Mouse (Mus musculus): ENCODE data around the gene Pet117. TPM values are rescaled to one million over a fixed set of nuclear protein-coding genes. Genes with fewer than 3 reads are reported as not detected.
"Not testable (repeated sequence)": the region's sequence is repeated elsewhere in the genome, so short reads cannot be mapped to it uniquely, and the experiment has no call there.

Gene Pet117
- polyA plus RNA-seq, 1 experiment from 2014 or later, result 2.3 TPM

DNA sequence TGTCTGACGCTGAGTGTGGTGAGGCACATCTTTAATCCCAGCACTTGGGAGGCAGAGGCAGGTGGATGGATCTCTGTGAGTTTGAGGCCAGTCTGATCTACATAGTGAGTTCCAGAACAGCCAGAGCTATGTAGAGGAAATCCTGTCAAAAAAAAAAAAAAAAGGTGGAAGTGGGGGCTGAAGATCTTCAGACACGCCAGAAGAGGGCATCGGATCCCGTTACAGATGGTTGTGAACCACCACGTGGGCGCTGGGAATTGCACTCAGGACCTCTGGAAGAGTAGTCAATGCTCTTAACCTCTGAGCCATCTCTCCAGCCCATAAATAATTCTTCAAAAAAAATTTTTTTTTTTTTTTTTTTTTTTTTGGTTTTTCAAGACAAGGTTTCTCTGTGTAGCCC lies 30.6 kb upstream of the Pet117 start:
- H3K36me3 ChIP-seq (replicated peaks); H3K4me3 ChIP-seq (replicated peaks); H3K27ac ChIP-seq; H3K9ac ChIP-seq; H3K9me3 ChIP-seq; H3K4me2 ChIP-seq; H3K4me1 ChIP-seq; ATAC-seq (ENCODE audit: low FRiP score): not testable (repeated sequence)
- WGBS, result 71% methylated on average over 6 of the region's 6 CpGs
- H3K27me3 ChIP-seq, result peaks cover 35% of the 10 kb centered on the region

- Histone ChIP-seq H3K9ac (no peak overlapping the region), H3K4me3 (replicated peaks) (no peak overlapping the region), H3K36me3 (replicated peaks) (no peaks in the 10 kb centered on the region), H3K27me3 (no peaks in the 10 kb centered on the region), H3K4me1 (no peaks in the 10 kb centered on the region), H3K9me3 (no peaks in the 10 kb centered on the region), H3K27ac (no peak overlapping the region), H3K4me2 (no peak overlapping the region)
- 82% methylated on average over 4 of the region's 4 CpGs for WGBS
- ATAC-seq (ENCODE audit: low FRiP score), result no peak
Observed at GRCm38 (mm10) chr2:144343158-144343557, 25.6 kb upstream of the Pet117 start.

DNA sequence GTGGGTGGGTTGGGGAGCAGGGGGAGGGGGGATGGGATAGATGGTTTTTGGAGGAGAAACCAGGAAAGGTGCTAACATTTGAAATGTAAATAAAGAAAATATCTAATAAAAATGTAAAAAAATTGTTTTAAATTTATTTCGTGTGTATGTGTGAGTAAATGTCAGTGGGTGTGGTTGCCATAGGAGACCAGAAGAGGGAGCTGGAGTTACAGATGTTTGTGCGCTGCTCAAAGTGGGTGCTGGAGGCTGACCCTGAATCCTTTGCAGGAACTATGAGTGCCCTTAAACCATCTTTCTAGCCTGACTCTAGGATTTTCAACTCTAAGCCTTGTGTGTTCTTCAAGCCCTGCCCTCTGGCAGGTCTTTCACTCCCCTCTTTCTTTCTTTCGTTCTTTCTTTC lies 20.3 kb upstream of the Pet117 start:
- Histone ChIP-seq H3K36me3 (replicated peaks) (no peaks in the 10 kb centered on the region), H3K9me3 (no peaks in the 10 kb centered on the region), H3K9ac (no peak overlapping the region), H3K27me3 (no peaks in the 10 kb centered on the region), H3K4me1 (no peaks in the 10 kb centered on the region), H3K27ac (no peak overlapping the region), H3K4me3 (replicated peaks) (no peak overlapping the region), H3K4me2 (no peak overlapping the region)
- no peak for ATAC-seq (ENCODE audit: low FRiP score)
- 68% methylated on average over 3 of the region's 3 CpGs for WGBS

GRCm38 (mm10) chr2:144352843-144353242 lies 16.0 kb upstream of the Pet117 start:
- Histone ChIP-seq H3K36me3 (replicated peaks) (no peaks in the 10 kb centered on the region), H3K9ac (no peak overlapping the region), H3K4me2 (no peak overlapping the region), H3K27me3 (no peaks in the 10 kb centered on the region; the same call in 1 of the 2 replicates), H3K4me3 (replicated peaks) (no peak overlapping the region), H3K9me3 (no peaks in the 10 kb centered on the region), H3K4me1 (no peaks in the 10 kb centered on the region), H3K27ac (no peak overlapping the region)
- 87% methylated on average over 11 of the region's 11 CpGs for WGBS
- no peak for ATAC-seq (ENCODE audit: low FRiP score)

- H3K9me3 ChIP-seq, result no peaks in the 10 kb centered on the region
- H3K4me1 ChIP-seq, result peaks cover 20% of the 10 kb centered on the region
- WGBS, result under 1% methylated on average over 39 of the region's 43 CpGs
- peak overlapping the region; percentile 81 for H3K9ac ChIP-seq
- ATAC-seq (ENCODE audit: low FRiP score), result peak; percentile 93
- no peaks in the 10 kb centered on the region for H3K27me3 ChIP-seq
- peak overlapping the region; percentile 93 for H3K27ac ChIP-seq
- peaks cover 12% of the 10 kb centered on the region for H3K36me3 ChIP-seq (replicated peaks)
- H3K4me2 ChIP-seq, result peak overlapping the region; percentile 62
- H3K4me3 ChIP-seq (replicated peaks), result peak overlapping the region; percentile 78
Observed at GRCm38 (mm10) chr2:144369020-144369421, 225 bp downstream of the Pet117 start.

DNA sequence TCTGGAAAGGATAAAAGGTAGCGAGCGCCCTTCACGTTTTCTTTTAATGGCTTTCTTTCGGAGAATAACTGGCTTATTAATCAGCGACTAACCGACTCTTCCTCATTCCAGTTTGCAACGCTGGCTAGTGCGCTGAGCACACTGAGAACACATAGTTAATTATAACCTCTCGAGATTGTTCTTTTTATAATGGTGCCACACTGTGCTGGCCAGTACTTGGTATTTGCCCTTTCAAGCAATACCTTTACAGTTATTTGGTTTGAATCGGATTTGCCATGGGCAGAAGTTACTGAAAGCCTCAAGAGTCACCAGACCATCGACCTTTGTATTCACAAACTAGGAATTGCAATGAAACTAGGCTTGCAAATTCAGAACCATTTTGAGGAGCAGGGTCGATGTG lies 715 bp downstream of the Pet117 start:
- Histone ChIP-seq H3K36me3 (replicated peaks) (peaks cover 16% of the 10 kb centered on the region), H3K4me1 (peaks cover 20% of the 10 kb centered on the region), H3K9me3 (no peaks in the 10 kb centered on the region), H3K27me3 (no peaks in the 10 kb centered on the region), H3K27ac (peak overlapping the region; percentile 93), H3K9ac (peak overlapping the region; percentile 81), H3K4me3 (replicated peaks) (peak overlapping the region; percentile 78), H3K4me2 (peak overlapping the region; percentile 62)
- peak; percentile 59; the same call in 1 of the 2 replicates for ATAC-seq (ENCODE audit: low FRiP score)
- 2% methylated on average over 12 of the region's 12 CpGs for WGBS

- H3K36me3 ChIP-seq (replicated peaks), result peaks cover 37% of the 10 kb centered on the region
- H3K9me3 ChIP-seq, result no peaks in the 10 kb centered on the region
- H3K27ac ChIP-seq, result no peak overlapping the region
- no peak overlapping the region for H3K9ac ChIP-seq
- no peak overlapping the region for H3K4me3 ChIP-seq (replicated peaks)
- peaks cover 20% of the 10 kb centered on the region for H3K4me1 ChIP-seq
- no peak overlapping the region for H3K4me2 ChIP-seq
- H3K27me3 ChIP-seq, result no peaks in the 10 kb centered on the region
- ATAC-seq (ENCODE audit: low FRiP score), result no peak
- WGBS, result 89% methylated on average over 4 of the region's 4 CpGs
Observed at GRCm38 (mm10) chr2:144371566-144371965, 2.8 kb downstream of the Pet117 start.

DNA sequence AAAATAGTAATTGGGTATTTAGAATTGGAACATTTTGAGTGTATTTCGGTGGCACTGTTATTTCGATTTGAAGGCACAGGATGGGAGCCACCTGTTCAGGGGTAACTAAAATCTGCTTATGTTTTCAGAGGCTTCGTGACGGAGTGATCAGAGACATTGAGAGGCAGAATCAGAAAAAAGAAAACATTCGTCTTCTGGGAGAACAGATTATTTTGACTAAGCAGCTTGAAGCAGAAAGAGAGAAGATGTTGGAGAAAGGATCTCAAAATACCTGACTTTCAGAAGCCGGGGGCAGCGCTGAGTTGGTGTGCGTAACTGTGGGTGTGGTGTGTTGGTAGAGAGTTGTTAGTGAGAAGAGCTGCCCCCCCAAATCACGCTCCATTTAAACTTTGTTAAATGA lies 4.3 kb downstream of the Pet117 start:
- Histone ChIP-seq H3K27me3 (no peaks in the 10 kb centered on the region), H3K36me3 (replicated peaks) (peaks cover 50% of the 10 kb centered on the region), H3K9ac (no peak overlapping the region), H3K9me3 (no peaks in the 10 kb centered on the region), H3K27ac (no peak overlapping the region), H3K4me1 (peaks cover 18% of the 10 kb centered on the region), H3K4me2 (no peak overlapping the region), H3K4me3 (replicated peaks) (no peak overlapping the region)
- 97% methylated on average over 9 of the region's 9 CpGs for WGBS
- no peak for ATAC-seq (ENCODE audit: low FRiP score)

DNA sequence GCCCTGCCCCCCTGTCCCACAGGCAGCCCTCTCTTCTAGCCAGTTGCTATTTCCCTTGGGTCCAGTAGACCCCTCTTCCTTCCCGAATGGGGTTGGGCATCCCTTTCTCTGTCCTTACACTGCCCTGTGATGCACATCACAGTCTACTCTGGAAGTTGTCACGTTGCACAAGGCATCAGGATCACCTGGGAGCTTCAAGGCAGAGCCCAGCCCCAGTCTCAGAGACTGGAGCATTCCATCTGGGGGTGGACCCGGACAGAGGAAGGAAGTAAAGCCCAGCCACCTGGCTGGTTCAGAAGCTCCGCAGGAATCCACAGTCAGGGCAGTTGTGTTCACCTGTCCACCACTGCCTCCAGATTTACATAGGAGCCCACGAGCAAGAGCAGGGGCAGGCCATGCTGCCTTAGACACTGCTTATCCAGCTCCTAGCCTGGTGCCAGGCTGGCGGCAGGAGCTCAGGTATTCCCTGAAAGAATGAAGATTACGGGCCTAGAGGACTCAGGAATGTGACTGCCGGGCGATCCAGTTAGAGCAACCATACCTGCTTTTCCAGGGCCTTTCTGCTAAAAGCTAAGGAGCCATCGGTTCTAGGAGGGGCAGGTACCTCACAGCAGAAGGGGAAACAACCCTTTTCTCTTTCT lies 6.4 kb downstream of the Pet117 start:
- Histone ChIP-seq H3K27ac (no peak overlapping the region), H3K9ac (no peak overlapping the region), H3K27me3 (no peaks in the 10 kb centered on the region), H3K36me3 (replicated peaks) (peaks cover 72% of the 10 kb centered on the region), H3K4me3 (replicated peaks) (no peak overlapping the region), H3K4me2 (no peak overlapping the region), H3K4me1 (peaks cover 7% of the 10 kb centered on the region), H3K9me3 (no peaks in the 10 kb centered on the region)
- 91% methylated on average over 10 of the region's 10 CpGs for WGBS
- no peak for ATAC-seq (ENCODE audit: low FRiP score)

- H3K4me2 ChIP-seq, result no peak overlapping the region
- no peak overlapping the region for H3K9ac ChIP-seq
- no peak for ATAC-seq (ENCODE audit: low FRiP score)
- no peak overlapping the region for H3K27ac ChIP-seq
- H3K4me3 ChIP-seq (replicated peaks), result no peak overlapping the region
- H3K36me3 ChIP-seq (replicated peaks), result peaks cover 90% of the 10 kb centered on the region
- H3K4me1 ChIP-seq, result no peaks in the 10 kb centered on the region
- WGBS, result 88% methylated on average over 3 of the region's 3 CpGs
- no peaks in the 10 kb centered on the region for H3K27me3 ChIP-seq
- no peaks in the 10 kb centered on the region for H3K9me3 ChIP-seq
Observed at GRCm38 (mm10) chr2:144381293-144381692, 12.5 kb downstream of the Pet117 start.

- Histone ChIP-seq H3K36me3 (replicated peaks) (peaks cover 88% of the 10 kb centered on the region), H3K4me3 (replicated peaks) (no peak overlapping the region), H3K9ac (no peak overlapping the region), H3K27me3 (no peaks in the 10 kb centered on the region), H3K4me1 (no peaks in the 10 kb centered on the region), H3K9me3 (no peaks in the 10 kb centered on the region), H3K4me2 (no peak overlapping the region), H3K27ac (no peak overlapping the region)
- ATAC-seq (ENCODE audit: low FRiP score), result no peak
- 92% methylated on average over 4 of the region's 4 CpGs for WGBS
Observed at GRCm38 (mm10) chr2:144381741-144382140, 12.9 kb downstream of the Pet117 start.

DNA sequence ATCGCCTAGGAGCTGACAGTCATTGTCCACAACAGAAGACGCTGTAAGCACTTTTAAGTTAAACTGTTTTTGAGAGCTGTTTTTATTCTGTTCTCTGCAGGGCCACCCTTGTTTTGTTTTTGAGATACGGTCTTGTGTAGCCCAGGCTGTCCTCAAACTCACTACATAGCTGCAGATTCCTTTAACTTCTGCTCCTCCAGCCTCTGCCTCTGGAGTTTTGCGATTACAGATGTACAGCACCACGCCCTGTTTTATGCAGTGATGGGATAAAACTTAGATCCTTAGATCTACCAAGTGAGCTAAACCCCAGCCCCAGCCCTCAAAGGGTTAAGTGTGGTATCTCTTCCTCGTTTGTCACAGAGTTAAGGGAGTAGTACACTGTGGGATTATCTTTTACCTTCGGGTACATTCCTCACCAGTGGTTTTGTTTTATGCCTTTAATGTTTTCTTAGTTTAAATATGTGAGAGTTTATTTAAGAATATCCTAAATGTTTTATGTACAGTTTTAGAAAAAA lies 13.9 kb downstream of the Pet117 start:
- Histone ChIP-seq H3K9ac (no peak overlapping the region), H3K4me3 (replicated peaks) (no peak overlapping the region), H3K36me3 (replicated peaks) (peaks cover 82% of the 10 kb centered on the region), H3K9me3 (no peaks in the 10 kb centered on the region), H3K4me2 (no peak overlapping the region), H3K4me1 (no peaks in the 10 kb centered on the region), H3K27me3 (no peaks in the 10 kb centered on the region), H3K27ac (no peak overlapping the region)
- ATAC-seq (ENCODE audit: low FRiP score), result no peak
- WGBS, result 85% methylated on average over 7 of the region's 7 CpGs

DNA sequence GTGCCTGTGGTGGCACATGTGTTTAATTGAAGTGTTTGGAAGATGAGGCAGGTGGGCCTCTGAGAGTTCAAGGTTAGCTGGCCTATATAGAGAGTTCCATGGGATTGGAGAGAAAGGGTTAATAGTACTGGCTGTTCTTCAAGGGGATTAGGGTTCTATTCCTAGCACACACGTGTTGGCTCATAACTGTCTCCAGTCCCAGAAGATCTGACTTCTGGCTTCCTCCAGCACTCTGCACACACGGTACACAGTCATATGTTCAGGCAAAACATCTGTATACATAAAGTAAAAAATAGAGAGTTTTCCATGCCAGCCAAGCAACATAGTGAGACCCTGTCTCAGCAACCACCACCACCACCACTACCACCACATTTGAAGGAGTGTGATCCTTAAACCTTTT lies 17.5 kb downstream of the Pet117 start:
- H3K36me3 ChIP-seq (replicated peaks), result peaks cover 77% of the 10 kb centered on the region
- no peak for ATAC-seq (ENCODE audit: low FRiP score)
- H3K4me2 ChIP-seq, result no peak overlapping the region
- no peaks in the 10 kb centered on the region for H3K4me1 ChIP-seq
- 67% methylated on average over 2 of the region's 2 CpGs for WGBS
- no peak overlapping the region for H3K4me3 ChIP-seq (replicated peaks)
- no peaks in the 10 kb centered on the region for H3K27me3 ChIP-seq
- H3K9me3 ChIP-seq, result no peaks in the 10 kb centered on the region; the same call in 1 of the 2 replicates
- H3K9ac ChIP-seq, result no peak overlapping the region
- H3K27ac ChIP-seq, result no peak overlapping the region

All from forebrain, embryonic 12.5 days (tissue).